Comparison of ENCODE assay signal across 8 mouse cellular contexts in genomic region chr4:46991959-46992316, GRCm38 (mm10). TPM values are rescaled to one million over a fixed set of nuclear protein-coding genes. Genes with fewer than 3 reads are reported as not detected.
A peak's percentile ranks its signal among the peaks of the same experiment; 100 is the strongest.
DNase-seq lines count a peak whose midpoint lies in the region; ATAC-seq and TF ChIP-seq lines count a peak whose summit lies in the region.

No protein-coding gene starts in this region.

- under 1% methylated on average over 30 of the region's 31 CpGs for WGBS in cerebellum, adult 2 months
- WGBS in liver, embryonic 11.5 days: 2% methylated on average over 31 of the region's 31 CpGs

- TF ChIP-seq CTCF in cerebellum, adult 2 months (IDR thresholded peaks at IDR 0.05; ENCODE audit: borderline replicate concordance, insufficient read depth, low read depth, low read length): no peak

- peak overlapping the region; percentile 72 for H3K4me2 ChIP-seq in liver, embryonic 11.5 days

- peaks cover 10% of the 10 kb centered on the region for H3K4me1 ChIP-seq in cerebellum, adult 2 months (ENCODE audit: control insufficient read depth, insufficient read depth, low read length)
- no peaks in the 10 kb centered on the region for H3K4me1 ChIP-seq in liver, embryonic 11.5 days (replicated peaks; ENCODE audit: control insufficient read depth, insufficient read depth, low read length)

- DNase-seq in cerebellum, adult 2 months: no peak
- DNase-seq in cerebellum, postnatal 10 days: no peak
- DNase-seq in right cerebral cortex, postnatal 4 days: peak; percentile 48
- no peak for DNase-seq in right cerebral cortex, adult 18-20 months
- DNase-seq in liver, embryonic 11.5 days (ENCODE audit: low spot score): no peak
- peak; percentile 21 to 36 for DNase-seq in thymus, postnatal 36 days
- DNase-seq in gastrocnemius, postnatal 10 days: no peak
- no peak for DNase-seq in kidney, postnatal 14 days

- H3K9me3 ChIP-seq in liver, embryonic 11.5 days (ENCODE audit: control insufficient read depth, low read length): no peaks in the 10 kb centered on the region

- H3K4me3 ChIP-seq in cerebellum, adult 2 months (replicated peaks; ENCODE audit: insufficient read depth, low read depth, low read length): peak overlapping the region; percentile 81
- H3K4me3 ChIP-seq in liver, embryonic 11.5 days (ENCODE audit: low read depth, low read length): peak overlapping the region; percentile 47

- no peaks in the 10 kb centered on the region for H3K36me3 ChIP-seq in liver, embryonic 11.5 days (ENCODE audit: control insufficient read depth, insufficient read depth, low read length)

- no peaks in the 10 kb centered on the region for H3K27me3 ChIP-seq in cerebellum, adult 2 months (ENCODE audit: control insufficient read depth, insufficient read depth, low read length)
- H3K27me3 ChIP-seq in liver, embryonic 11.5 days (replicated peaks; ENCODE audit: control insufficient read depth, insufficient read depth, low read length): peaks cover 64% of the 10 kb centered on the region

- TF ChIP-seq POLR2A in cerebellum, adult 2 months (IDR thresholded peaks at IDR 0.05; ENCODE audit: borderline replicate concordance, insufficient read depth, low read length): no peak

- no peak for ATAC-seq in liver, embryonic 11.5 days (replicated peaks; ENCODE audit: low FRiP score)

- no peak overlapping the region for H3K9ac ChIP-seq in liver, embryonic 11.5 days (ENCODE audit: low read depth, low read length)

- H3K27ac ChIP-seq in cerebellum, adult 2 months (ENCODE audit: insufficient read depth, low read length): peak overlapping the region; percentile 85
- H3K27ac ChIP-seq in liver, embryonic 11.5 days (ENCODE audit: low read depth, low read length): no peak overlapping the region

RNA-seq across cellular contexts. Expression of gene Gabbr2, which starts 0.3 kb away (rescaled TPM):
- 102 and 117 TPM in 2 replicates for polyA plus RNA-seq in cerebellum, adult 2 months (2012; rRNA removed)
- polyA plus RNA-seq in liver, embryonic 11.5 days (2014; fragmentation: Nextera tagmentation; extraction: Ambion mirVana): 0.09 and 0.19 TPM in 2 replicates
- total RNA-seq in gastrocnemius, postnatal 10 days (2021): under 1 TPM; 0.47 to 0.54 TPM

Comparison
In these comparisons a context has a peak if more than half of its experiments do, and no peak if none do; other contexts are left out.
1. DNase-seq: peak in right cerebral cortex, postnatal 4 days (single experiment) and thymus, postnatal 36 days (2 of 2); none in cerebellum, adult 2 months (0 of 2), cerebellum, postnatal 10 days (0 of 2), right cerebral cortex, adult 18-20 months (single experiment), liver, embryonic 11.5 days (single experiment), gastrocnemius, postnatal 10 days (single experiment) and kidney, postnatal 14 days (single experiment).
2. RNA of gene Gabbr2, which starts 0.3 kb away (polyA plus RNA-seq): 102 to 117 TPM in cerebellum, adult 2 months; 0.09 to 0.19 TPM in liver, embryonic 11.5 days; every median in the first group is over 10 times any median in the second.